Mouse (Mus musculus) left cerebral cortex, adult 8-10 months (tissue): ENCODE results near the gene 4921504E06Rik. TPM values are rescaled to one million over a fixed set of nuclear protein-coding genes. Genes with fewer than 3 reads are reported as not detected.

Experiments used
- DNase-seq, 2 experiments: peaks; one replicate each; pipeline ENCODE4 v3.0.0; 2022; ENCODE audit warnings: low spot score in 2 of 2
- total RNA-seq, 4 experiments: library from RNA; stranded (reverse); gene quantifications; 2 replicates each; pipeline ENCODE4 v1.2.4; 2022

The 4921504E06Rik gene
- total RNA-seq, 4 experiments from 2014 or later: not detected

DNA sequence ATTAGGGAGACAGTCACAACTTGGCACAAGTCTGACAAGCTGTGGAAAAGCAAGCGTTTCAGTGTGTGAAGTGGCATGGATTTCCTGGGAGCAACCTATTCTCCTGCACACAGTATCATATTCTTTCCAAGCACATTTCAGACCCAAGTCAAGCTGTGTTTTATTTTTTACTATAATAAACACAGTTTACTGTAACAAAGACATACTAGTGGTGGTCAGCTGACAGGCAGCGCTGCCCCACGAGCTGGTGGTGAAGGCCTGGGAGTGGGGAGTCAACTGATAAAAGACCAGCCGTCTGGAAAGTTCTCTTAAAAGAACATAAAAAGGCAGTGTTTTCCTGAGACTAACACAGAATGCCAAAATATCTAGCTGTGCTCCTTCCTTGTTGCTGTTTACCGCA lies 42.7 kb downstream of the 4921504E06Rik start:
- no peak for DNase-seq

DNA sequence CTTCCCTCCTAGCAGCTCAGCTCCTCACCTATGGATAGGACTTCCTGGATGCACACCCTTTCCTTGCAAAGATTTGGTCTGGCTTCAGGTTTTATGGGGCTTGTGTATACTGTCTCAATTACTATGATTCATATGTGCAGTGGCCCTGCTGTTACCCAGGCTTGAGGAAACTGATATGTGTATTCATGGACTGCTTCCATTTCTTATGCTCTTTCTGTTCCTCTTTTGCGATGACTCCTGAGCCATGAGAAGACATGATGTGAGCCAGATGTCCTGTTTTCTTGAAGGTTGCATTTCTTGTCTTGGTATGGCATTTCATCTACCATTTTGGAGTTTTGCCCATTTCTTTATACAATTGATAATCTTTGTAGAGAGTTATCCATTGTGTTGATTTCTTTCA lies 48.0 kb downstream of the 4921504E06Rik start:
- DNase-seq: no peak

DNA sequence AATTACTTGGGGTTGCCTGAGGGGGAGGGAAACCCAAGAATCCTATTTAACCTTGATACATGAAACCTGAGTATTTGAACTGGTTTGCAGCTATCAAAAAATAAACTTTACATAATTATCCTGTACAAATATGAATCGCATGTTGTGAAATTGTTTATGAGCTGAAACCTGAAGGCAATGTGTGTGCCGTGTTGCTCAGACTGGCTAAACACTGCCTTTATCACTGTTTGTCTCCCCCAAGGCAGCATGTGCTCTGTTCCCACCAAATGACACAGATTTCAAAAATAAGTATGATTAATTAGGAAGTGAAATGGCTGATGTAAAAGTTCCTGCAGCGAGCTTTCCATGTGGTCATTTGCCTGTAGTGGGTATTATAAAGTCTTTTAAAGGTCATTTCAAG lies 63.5 kb downstream of the 4921504E06Rik start:
- DNase-seq: no peak

DNA sequence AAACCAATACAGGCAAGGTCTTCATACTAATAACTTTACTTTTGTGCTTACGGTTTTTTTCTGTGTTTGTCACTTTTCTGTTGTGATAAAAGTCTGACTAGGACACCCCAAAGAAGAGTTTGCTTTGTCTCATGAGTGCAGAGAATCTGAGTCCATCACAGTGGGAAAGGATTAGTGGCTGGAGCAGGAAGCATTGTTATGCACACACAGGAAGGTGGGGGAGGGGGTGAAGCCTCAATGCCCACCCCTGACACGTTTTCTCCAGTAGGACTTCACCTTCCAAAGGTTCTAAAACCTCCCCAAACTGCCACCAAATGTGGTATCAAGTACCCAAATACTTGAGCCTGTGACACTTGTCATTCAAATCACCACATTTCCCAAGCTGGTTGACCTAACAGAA lies 91.8 kb downstream of the 4921504E06Rik start:
- no peak for DNase-seq

DNA sequence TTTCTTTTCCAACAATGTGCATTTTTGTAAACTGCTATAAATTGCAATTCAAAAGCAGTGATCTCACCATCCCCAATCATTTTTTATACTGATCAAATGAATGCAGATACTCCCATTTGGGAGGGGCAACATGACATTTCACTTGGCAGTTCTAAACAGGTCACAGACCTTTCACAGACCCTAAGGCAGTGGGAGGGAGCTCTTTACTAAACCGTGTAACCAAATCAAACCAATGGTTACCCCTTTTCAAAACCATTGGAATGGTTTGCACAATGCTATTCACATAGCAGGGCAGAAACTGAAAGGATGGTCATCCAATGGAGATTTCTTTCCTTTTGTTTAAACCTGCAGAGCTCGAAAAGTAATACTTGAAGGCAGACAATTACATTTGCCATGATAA lies 94.9 kb downstream of the 4921504E06Rik start:
- DNase-seq: no peak

DNA sequence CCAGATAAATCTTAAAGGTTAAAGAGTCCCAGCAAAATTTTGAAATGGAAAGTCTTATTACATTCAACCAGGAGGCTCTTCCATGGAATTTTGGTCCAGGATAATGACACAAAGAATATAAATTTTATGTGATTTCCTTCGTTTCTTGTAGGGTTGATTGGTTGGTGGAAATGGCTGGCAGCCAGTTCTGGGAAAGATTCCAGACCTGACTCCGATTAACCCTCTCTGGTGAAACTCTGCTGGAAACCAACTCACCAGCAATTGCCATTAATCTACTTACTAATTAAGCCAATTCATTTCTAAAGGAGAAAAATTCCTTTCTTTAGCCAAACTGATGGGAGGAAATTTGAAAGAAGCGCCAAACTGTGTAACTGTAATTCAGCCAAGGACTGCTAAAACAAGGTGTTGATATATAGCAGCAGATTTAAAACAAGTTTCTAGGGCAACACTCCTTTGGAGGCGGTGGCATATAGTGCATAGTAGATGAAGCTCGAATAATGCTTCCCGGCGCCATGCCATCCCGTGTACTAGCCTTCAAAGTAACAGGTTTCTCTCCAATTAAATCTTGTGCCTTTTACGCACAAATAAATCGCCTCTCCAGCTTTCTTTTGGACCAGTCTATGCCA lies 97.7 kb downstream of the 4921504E06Rik start:
- DNase-seq: no peak

DNA sequence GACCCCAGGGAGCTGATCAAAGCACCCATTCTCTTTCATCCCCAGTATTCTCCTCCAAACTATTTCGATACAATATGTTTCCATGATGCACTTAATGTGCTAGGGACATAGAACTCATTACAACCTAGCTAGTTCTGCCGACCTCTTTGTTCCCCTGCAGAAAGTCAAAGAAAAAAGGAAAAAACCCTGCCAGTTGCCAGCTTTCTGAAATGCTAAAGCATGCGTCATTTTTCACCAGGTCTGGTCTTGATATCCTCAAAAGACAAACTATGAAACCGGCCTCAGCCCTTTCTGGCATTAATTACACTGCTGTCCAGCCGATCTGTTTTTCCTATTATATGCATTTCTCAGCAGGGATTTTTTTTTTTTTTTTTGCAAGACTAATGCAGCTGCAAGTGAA lies 98.5 kb downstream of the 4921504E06Rik start:
- no peak for DNase-seq

DNA sequence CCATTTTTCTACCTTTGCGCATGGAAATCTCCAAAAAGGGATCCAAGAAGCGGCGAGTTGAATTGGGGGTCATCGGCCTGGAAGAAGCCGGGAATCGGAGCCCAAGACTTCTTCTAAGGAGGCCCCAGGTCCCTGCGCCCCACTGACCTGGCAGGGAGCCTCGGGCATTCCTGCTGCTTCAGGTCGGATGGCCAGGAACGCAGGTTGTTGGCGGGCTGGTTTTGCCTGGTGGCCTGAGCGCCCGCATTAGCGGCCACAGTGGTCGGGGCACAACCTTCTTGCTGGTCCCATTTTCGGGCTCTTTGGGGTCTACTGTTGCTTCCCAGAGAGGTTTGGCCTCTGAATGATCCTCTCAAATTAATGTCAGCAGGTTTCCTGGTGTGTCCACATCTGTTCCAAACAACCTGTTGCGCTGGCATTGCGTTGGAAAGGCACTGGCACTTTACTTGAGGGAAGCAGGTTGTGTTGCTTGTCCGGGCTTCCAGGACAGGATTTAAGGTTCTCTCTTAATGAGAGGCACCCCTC lies 101.1 kb downstream of the 4921504E06Rik start:
- no peak for DNase-seq

DNA sequence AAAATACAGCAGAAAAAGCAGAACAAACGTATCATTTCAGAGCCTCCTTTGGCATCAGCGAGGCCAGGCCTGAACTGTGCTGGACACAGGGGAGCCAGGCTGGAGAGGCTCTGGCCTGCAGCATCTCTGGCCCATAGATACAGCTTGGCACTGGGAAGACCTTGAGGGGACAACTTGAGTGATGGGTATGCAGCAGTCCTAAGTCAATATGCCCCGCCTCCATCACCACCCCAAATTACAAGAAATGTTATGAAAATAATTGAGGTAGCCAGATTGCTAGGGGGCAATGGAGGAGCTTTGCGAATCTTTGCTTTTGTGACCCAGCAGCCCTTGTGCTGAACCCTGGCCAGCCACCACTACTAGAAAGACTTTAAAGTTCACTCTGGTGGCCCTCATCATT lies 104.4 kb downstream of the 4921504E06Rik start:
- no peak for DNase-seq

DNA sequence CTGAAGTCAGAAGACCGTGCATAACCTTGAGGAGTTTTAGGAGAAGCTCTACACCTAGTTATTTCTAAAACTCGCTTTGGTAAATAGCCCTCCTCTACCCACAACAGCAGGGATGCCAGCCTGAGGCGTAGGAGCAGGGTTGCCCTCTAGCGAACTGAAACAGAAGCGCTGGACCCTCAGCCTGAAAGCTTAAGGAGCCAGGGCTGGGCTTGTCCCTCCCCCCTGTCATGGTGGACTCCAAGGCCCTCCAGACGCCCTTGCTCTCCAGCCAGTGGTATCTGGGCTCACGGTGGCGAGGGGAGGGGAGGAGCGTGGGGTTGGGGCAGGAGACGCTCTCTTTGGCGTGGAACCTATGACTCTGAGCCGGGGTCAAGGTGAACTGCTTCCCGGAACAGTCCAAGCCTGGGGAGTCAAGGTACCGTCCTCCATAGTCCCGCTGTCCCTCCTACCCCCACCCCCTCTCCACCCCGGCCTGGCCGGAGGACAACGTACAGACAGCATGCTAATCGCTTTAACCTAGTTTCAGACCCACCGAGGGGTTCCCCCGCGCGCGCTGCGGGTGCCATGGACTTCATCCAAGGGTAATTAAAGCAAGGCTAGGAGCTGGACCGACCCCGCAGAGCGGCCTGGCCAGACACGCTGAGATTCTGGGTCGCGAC lies 105.5 kb downstream of the 4921504E06Rik start:
- no peak for DNase-seq

DNA sequence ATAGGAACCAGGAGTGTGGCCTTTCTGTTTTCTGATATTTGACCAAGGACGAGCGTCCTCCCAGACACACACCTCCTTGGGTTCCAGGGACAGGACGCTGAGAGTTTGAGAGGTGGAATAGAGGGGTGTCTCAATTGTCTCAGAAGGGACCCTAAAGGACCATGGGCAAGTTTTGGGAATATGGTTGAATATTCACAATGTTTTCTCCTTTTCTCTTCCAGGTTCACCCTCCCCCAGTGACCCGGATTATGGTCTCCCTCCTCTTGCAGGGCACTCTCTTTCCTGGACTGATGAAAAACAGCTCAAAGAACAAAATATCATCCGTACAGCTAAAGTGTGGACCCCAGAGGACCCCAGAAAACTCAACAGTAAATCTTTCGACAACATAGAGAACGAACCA lies 107.0 kb downstream of the 4921504E06Rik start:
- no peak for DNase-seq

DNA sequence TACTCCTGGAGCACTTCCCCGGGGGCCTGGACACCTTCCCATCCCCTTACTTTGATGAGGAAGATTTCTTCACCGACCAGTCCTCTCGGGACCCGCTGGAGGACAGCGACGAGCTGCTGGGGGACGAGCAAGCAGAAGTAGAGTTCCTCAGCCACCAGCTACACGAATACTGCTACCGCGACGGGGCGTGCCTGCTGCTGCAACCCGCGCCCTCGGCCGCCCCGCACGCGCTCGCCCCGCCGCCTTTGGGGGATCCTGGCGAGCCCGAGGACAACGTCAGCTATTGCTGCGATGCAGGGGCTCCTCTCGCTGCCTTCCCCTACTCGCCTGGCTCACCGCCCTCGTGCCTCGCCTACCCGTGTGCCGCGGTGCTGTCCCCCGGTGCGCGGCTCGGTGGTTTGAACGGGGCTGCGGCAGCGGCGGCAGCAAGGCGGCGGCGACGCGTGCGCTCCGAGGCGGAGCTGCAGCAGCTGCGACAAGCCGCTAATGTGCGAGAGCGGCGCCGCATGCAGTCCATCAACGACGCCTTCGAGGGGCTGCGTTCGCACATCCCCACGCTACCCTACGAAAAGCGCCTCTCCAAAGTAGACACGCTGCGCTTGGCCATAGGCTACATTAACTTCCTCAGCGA lies 107.7 kb downstream of the 4921504E06Rik start:
- DNase-seq: no peak

DNA sequence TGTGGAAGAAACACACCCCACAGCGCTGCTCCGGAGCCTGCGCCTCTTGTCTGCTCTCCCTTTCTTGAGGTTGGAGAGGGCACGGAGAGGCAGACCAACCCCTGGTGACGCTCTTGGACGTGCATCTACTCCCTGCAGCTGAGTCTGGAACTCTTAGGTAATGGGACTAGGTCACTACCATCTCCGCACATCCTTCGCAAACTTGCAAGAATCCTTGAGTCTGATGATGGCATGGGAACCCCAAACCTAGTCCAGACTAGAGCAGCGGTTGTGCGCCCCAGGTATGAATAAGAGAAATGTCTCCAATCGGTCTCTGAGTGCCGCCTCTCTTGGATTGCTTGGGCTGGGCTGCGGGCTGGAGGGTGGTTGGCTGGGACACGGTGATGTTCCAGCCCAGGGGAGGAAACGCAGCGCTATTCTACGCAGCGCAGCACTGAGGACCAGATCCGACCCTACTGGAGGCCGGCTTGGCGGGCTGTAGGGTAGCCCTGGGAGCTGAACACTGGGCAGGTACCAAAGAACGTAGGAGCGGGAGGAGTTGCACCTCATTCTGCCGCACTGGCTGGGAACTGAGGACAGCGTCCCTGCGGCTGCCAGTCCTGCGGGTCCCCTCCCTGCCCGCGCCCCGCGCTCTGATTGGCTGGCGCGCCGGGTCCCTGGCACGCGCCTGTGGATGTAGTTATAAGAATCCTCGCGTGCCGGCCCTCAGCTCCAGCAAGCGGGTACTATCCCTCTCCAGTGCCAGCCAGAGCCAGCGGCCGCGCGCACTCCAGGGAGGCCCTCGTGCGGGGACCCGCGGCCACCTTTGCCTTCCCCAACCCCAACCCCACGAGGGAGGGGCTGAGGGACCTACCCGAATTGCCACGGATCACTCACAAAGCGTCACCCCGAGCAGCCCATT lies 108.5 kb downstream of the 4921504E06Rik start, which contains the start of gene Ptf1a:
TSS of gene Ptf1a (plus strand) at position 733 of the 901 bp plus-strand sequence.
- no peak for DNase-seq

DNA sequence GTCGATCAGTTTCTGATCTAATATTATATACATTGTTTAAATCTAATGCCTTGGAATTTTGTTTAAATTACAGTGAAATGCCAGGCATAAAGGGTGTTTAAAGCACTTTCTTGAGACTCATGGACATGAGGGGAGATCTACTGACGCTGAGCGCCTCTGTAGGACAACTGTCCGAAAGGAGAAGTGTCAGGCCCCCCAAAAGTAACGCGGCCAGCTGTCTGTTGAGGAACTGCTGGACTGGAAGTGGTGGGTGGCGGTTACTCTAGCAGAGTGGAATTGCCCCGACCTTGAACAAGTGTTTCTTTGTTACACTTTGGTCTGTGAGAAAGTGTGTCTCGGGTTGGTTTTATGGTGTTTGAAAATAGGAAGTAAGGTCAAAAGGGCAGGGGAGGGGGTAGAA lies 109.4 kb downstream of the 4921504E06Rik start:
- DNase-seq: no peak

DNA sequence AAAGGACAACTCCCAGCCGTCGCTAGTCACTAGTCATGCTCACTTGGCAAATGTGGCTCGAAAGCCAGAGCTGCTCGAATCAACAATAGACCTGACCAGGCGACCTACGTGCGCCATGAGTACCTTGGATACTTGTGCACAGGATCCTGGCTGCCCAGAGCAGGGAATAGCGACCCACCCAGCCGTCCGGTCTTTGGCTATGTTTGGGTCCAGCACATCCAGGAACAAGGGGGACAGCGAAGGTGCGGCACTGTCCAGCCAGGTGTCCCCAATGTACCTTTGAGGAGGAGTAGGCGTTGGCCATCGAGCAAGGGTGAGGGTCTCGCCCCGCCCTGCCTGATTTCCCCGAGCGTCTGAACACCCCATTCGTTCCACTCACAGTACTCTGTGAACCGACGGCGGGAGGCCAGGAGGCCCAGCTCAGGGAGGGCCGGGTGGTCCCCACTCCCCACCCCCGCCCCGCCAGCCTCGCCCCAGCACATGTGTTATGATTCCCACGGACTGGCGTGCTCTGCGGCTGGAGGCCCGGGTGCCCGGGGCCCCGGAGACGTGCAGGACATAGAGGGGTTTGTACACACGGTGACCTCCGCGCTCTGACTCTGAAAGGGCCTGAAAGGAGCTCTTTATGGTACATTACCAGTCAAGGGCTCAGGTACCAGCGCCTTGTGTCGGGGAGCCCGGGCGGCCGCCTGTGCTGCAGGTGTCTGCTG lies 121.9 kb downstream of the 4921504E06Rik start:
- no peak for DNase-seq

DNA sequence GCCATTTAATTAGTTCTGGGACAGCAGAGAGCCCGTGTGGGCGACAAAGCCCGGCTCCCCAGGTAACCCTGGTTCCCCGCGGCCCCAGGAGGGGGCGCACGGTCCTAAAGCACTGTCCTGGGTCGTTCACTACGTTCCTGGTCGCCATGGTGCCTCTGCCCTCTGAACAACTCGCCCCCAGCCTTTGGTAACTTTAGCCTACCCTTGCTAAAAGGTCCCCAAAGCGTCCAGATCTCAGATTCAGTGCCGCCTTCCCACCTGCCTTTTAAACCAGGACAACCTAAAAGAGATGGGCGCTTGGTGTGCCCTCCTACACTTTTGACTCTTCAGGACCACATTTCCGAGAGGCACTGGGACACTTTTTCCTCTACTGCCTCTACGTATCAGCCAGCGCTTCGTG lies 122.5 kb downstream of the 4921504E06Rik start:
- DNase-seq: no peak

DNA sequence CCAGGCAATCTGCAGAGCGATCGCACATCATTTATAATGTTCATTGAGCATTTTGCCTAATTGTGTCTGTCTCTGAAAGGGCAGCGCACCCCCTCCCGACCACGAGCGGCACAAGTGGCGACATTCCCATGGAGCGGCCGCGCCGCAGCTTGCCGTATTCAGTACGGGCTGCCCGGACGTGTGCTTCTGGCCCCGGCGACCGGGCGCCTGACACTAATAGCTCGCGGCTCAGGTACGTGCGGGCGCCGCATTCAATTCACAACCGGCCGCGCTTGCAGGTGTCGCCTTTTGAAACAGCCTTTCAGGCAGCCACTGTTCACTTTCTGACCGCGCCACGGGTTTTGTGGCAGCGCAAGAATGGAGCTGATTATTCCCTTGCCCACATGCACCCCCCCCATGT lies 123.0 kb downstream of the 4921504E06Rik start:
- no peak for DNase-seq

DNA sequence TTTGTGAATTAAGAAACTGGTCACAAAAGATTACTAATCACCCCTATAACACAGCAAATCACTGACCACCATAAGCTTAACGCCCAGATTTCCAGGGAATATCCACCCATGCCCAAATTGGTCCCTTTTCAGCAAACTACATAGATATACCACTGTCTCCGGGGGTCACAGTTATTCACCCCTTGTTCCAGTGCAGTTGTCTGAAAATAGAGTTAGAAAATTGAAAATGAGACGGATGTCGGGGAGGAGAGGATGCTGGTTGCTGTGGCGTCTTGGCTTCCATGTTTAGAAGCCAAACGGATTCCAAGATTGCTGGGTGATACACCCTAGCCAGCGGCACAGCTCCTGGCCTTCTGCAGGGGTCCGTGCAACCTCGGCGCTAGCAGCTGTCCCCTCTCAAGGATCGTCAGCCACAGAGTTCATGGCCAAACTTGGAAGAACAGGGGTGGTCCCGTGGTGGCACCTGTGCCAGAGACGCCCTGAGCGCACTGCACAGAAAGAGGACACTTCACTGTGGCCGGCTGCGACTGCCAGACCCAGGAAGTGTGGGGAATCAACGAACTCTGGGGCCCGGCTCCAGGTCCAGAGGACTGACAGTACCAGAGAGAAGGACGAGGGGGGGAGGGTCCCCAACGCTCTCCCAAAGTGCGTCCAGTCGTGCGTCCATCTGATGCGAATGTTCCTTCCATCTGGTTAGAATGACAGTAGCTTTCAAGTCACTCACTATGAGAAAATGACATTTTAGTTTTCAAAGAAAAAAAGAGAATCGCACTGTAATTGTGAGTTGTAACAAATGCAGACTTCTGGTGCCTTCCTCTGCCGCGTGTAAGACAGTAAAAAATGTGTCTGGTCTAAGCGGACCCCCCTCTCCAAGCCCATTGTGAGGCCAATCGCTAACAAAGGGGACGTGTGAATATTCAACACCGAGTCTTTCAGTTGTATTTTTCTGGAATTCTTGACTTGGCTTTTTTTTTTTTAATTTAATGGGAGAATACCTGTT lies 123.7 kb downstream of the 4921504E06Rik start:
- no peak for DNase-seq

DNA sequence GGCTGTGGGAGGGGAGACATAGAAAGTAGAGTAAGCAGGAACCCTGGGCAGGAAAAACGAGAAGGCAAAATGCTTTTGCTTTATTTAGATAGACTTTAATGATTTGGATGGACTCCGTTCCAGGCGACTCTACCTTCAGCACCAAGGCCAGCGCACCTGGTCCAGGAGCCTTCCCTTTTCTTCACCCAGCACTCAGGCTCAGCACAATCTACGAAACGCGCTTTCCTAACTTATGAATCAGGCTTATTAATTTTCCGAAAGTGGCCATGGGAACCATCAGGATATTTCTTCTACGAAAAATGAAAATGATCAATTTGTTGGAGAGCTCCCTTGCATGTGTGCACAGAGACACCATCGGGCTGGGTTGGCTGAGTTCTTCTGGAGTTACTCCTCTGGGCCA lies 124.7 kb downstream of the 4921504E06Rik start:
- no peak for DNase-seq

DNA sequence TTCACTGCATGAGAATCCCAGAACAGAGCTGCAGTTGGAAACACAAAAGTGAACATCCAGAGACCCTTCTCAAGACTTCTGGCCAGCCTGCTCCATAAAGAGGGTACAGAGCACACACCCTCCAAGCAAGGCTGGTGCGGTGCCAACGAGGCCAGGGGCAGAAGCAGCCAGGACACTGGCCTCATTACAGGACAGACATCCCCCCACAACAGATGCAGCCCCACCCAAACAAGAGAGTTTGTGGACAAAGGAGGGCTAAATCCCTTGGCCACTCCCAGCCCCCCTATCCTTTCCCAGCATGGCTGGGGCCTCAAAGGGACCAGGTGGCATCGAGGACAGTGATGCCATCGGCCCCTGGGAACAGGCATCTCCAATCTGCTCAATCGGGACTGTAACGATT lies 130.6 kb downstream of the 4921504E06Rik start:
- DNase-seq: no peak
